Mouse (Mus musculus) intestine, embryonic 15.5 days (tissue): ENCODE results near the gene Hesx1. TPM values are rescaled to one million over a fixed set of nuclear protein-coding genes. Genes with fewer than 3 reads are reported as not detected.

Source experiments
- ATAC-seq: fragments of 200-750 bp; cut with Nextera tagmentation; 2 replicates; pipeline ENCODE4 v1.8.0; 2017; ENCODE audit warnings: moderate TSS enrichment, moderate library complexity
- H3K27ac ChIP-seq: fragments of 300-500 bp; sonication (generic); 2 replicates; pipeline ENCODE4 v1.5.1; 2015; ENCODE audit warnings: mild to moderate bottlenecking, inconsistent platforms
- H3K27me3 ChIP-seq: fragments of 300-500 bp; sonication (generic); replicated peaks from 2 replicates; pipeline ENCODE4 v1.6.1; 2015; ENCODE audit warnings: inconsistent platforms
- H3K36me3 ChIP-seq: fragments of 300-500 bp; sonication (generic); 2 replicates; pipeline ENCODE4 v1.6.1; 2015; ENCODE audit warnings: inconsistent platforms
- H3K4me1 ChIP-seq: fragments of 300-500 bp; sonication (generic); replicated peaks from 2 replicates; pipeline ENCODE4 v1.6.1; 2015; ENCODE audit warnings: inconsistent platforms
- H3K4me2 ChIP-seq: fragments of 300-500 bp; sonication (generic); replicated peaks from 2 replicates; pipeline ENCODE4 v1.6.1; 2015; ENCODE audit warnings: mild to moderate bottlenecking, inconsistent platforms
- H3K4me3 ChIP-seq: fragments of 300-500 bp; sonication (generic); replicated peaks from 2 replicates; pipeline ENCODE4 v1.5.1; 2015; ENCODE audit warnings: inconsistent platforms
- H3K9ac ChIP-seq: fragments of 300-500 bp; sonication (generic); 2 replicates; pipeline ENCODE4 v1.6.1; 2015; ENCODE audit warnings: inconsistent platforms
- H3K9me3 ChIP-seq: fragments of 300-500 bp; sonication (generic); 2 replicates; pipeline ENCODE4 v1.6.1; 2016; ENCODE audit warnings: inconsistent platforms
- WGBS: fragments of 180-500 bp; shearing (Covaris S2); methylation state at CpG from one replicate; pipeline ENCODE4 v1.1.7; 2015; 5-methylcytosine and 5-hydroxymethylcytosine counted together
- polyA plus RNA-seq: library from polyadenylated mRNA; unstranded; fragments of >200 nt; fragmentation: Nextera tagmentation; extraction: Ambion mirVana; gene quantifications from 2 replicates; pipeline ENCODE4 v1.2.1, GENCODE M21; 2015

The Hesx1 gene
- polyA plus RNA-seq, 1 experiment from 2014 or later: 0.35 TPM

DNA sequence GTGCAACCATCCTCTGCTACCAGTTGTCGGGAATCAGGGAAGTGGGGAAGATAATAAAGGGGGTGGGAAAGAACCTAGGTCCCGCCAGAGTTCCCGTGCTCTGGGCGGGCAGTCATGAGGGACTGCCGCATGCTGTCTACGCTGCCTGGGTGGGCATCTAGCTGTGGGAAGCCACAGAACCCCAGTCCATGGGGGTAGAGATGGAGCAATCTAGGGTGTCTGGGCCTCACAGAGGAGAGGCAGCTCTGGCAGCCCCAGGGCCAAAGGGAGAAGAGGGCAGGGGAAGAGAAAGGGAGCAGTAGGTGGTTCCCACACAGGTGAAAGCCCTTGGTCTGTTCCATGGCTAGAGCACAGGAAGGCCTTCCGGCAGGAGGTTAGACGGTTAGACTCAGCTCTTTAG lies 13.2 kb upstream of the Hesx1 start:
- WGBS: 92% methylated on average over 8 of the region's 8 CpGs
- H3K4me2 ChIP-seq: no peak overlapping the region
- no peak overlapping the region for H3K9ac ChIP-seq
- H3K4me3 ChIP-seq: no peak overlapping the region
- H3K27ac ChIP-seq: no peak overlapping the region
- no peaks in the 10 kb centered on the region for H3K36me3 ChIP-seq
- H3K9me3 ChIP-seq: no peaks in the 10 kb centered on the region
- no peaks in the 10 kb centered on the region for H3K27me3 ChIP-seq
- ATAC-seq: no peak
- H3K4me1 ChIP-seq: no peaks in the 10 kb centered on the region

DNA sequence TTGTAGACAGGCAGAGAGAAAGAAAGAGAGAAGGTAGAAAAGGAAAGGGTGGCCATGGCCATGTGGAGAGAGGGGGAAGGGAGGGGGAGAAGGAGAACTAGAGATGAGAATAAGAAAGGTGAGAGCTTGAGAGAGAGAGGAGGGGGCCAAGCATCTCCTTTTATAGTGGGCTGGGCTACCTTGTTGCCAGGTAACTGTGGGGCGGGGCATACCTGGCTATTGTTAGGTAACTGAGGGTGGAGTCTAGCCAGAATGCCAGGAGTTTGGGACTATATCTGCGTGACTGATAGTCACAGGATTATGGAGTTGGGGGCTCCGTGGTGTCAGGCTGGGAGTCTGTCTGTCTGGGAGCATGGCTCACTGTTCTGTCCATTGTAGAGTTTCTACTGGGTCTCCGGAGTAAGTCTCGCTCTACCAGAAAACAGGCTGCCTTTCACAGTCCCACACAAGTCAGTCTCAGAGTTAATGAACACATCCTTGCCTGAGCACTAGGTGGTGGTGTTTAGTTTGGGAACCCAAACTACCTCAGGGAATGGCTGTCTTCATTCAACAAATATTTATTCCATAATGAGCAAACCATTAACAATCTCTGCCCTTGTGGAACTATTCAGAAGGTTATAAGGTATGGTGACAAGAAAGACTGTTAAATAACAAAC lies 12.6 kb upstream of the Hesx1 start:
- H3K36me3 ChIP-seq: no peaks in the 10 kb centered on the region
- H3K4me3 ChIP-seq: no peak overlapping the region
- H3K4me2 ChIP-seq: no peak overlapping the region
- no peaks in the 10 kb centered on the region for H3K9me3 ChIP-seq
- ATAC-seq: no peak
- H3K27me3 ChIP-seq: no peaks in the 10 kb centered on the region
- H3K9ac ChIP-seq: no peak overlapping the region
- 64% methylated on average over 5 of the region's 5 CpGs for WGBS
- H3K27ac ChIP-seq: no peak overlapping the region
- H3K4me1 ChIP-seq: no peaks in the 10 kb centered on the region

DNA sequence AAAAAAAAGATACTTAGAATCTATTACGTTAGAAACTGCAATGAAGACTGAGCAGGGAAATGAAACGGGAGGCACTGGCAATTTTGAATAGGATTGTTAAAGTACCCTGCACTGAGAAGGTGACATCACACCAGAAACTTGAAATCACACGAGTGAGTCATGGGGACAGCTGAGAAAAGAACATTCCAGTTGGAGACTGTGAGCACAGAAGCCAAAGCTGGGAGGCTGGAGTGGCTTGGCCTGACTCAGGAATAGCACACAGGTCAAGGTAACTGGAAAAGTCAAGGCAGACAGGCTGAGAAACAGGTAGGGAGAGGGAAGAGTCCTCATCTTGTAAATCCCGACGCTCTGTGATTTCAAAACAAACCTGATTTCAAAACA lies 12.1 kb upstream of the Hesx1 start:
- H3K4me1 ChIP-seq: no peaks in the 10 kb centered on the region
- H3K9ac ChIP-seq: no peak overlapping the region
- no peaks in the 10 kb centered on the region for H3K36me3 ChIP-seq
- no peak for ATAC-seq
- no peak overlapping the region for H3K4me2 ChIP-seq
- no peaks in the 10 kb centered on the region for H3K27me3 ChIP-seq
- no peaks in the 10 kb centered on the region for H3K9me3 ChIP-seq
- H3K4me3 ChIP-seq: no peak overlapping the region
- 64% methylated on average over 5 of the region's 5 CpGs for WGBS
- no peak overlapping the region for H3K27ac ChIP-seq

DNA sequence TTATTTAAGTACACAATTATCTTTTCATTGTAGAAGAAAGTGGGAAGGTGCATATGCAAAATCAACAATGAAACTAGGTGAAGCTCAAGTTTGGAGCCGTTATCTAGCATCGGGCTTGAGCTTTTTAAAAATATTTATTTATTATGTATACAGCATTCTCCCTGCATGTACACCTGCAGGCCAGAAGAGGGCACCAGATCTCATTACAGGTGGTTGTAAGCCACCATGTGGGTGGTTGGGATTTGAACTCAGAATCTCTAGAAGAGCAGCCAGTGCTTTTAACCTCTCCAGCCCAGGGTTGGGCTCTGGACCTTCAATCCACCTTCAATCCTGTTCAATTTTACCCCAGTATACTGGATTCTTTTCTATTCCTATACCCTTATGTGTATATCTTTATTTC lies 5.5 kb upstream of the Hesx1 start:
- Histone ChIP-seq H3K4me3 (no peak overlapping the region), H3K27ac (no peak overlapping the region), H3K36me3 (no peaks in the 10 kb centered on the region), H3K9ac (no peak overlapping the region), H3K27me3 (no peaks in the 10 kb centered on the region), H3K4me1 (no peaks in the 10 kb centered on the region), H3K9me3 (no peaks in the 10 kb centered on the region), H3K4me2 (no peak overlapping the region)
- ATAC-seq: no peak
- 59% methylated on average over 2 of the region's 2 CpGs for WGBS

DNA sequence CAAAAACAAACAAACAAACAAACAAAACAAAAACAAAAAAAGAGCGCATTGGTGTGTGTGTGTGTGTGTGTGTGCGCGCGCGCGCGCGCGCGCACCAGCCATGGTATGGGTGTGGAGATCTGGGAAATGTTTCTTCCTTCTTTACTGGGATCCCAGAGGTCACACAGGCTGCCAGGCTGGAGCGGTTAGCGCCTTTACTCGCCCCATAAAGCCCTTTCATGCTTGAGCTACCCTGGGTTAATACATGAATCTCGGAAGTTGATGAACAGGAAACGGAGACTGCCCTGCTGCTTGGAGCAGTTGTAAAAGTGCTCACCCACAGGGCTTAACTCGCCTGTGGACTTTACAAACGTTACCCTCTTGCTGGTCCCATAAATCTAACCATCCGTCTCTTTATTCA lies 2.6 kb upstream of the Hesx1 start:
- Histone ChIP-seq H3K36me3 (no peaks in the 10 kb centered on the region), H3K27ac (no peak overlapping the region), H3K4me2 (no peak overlapping the region), H3K27me3 (no peaks in the 10 kb centered on the region), H3K9me3 (no peaks in the 10 kb centered on the region), H3K4me1 (peaks cover 5% of the 10 kb centered on the region; the same call in 1 of the 2 replicates), H3K4me3 (no peak overlapping the region), H3K9ac (no peak overlapping the region)
- no peak for ATAC-seq
- 72% methylated on average over 18 of the region's 18 CpGs for WGBS

DNA sequence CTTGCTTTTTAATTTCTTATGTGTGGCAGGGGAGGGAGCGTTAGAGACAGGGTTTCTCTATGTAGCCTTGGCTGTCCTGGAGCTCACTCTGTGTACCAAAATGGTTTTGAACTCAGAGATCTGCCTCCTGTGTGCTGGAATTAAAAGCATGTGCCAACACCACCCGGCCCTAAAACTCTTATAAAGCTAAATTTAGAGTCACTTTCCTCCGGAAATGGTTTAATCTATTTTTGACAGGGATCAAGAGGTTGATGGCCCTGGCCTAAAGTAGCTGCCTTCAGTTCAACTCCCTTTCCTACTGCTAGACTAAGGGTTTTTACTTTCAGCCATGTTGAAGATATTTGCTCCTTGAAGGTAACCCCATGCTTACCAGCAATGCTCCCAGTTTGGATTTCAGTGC lies 789 bp upstream of the Hesx1 start:
- Histone ChIP-seq H3K9ac (no peak overlapping the region), H3K4me3 (no peak overlapping the region), H3K27ac (no peak overlapping the region), H3K27me3 (no peaks in the 10 kb centered on the region), H3K4me1 (peaks cover 5% of the 10 kb centered on the region; the same call in 1 of the 2 replicates), H3K36me3 (no peaks in the 10 kb centered on the region), H3K9me3 (no peaks in the 10 kb centered on the region), H3K4me2 (no peak overlapping the region)
- WGBS: 48% methylated on average over 3 of the region's 3 CpGs
- no peak for ATAC-seq

DNA sequence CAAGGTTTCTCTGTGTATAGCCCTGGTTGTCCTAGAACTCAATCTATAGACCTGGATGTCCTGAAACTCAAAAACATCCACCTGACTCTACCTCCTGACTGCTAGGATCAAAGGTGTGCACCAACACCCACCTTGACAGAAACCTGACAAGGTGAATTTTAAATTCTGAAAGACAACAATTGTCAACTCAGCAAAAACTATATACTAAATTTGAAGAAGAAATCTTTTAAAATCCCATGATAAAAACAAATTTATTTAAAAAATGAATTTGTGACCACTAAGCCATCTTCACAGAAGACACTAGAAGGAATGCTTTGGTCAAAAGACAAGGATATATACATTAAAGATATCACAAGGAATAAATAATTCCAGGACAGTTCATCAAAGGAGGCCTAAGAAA lies 2.0 kb downstream of the Hesx1 start:
- no peak for ATAC-seq
- Histone ChIP-seq H3K27ac (no peak overlapping the region), H3K4me1 (peaks cover 5% of the 10 kb centered on the region; the same call in 1 of the 2 replicates), H3K4me2 (no peak overlapping the region), H3K27me3 (0 out of 2 replicates have a peak, but pooled peaks cover 3% of the 10 kb centered on the region), H3K36me3 (no peaks in the 10 kb centered on the region), H3K4me3 (no peak overlapping the region), H3K9me3 (no peaks in the 10 kb centered on the region), H3K9ac (no peak overlapping the region)

DNA sequence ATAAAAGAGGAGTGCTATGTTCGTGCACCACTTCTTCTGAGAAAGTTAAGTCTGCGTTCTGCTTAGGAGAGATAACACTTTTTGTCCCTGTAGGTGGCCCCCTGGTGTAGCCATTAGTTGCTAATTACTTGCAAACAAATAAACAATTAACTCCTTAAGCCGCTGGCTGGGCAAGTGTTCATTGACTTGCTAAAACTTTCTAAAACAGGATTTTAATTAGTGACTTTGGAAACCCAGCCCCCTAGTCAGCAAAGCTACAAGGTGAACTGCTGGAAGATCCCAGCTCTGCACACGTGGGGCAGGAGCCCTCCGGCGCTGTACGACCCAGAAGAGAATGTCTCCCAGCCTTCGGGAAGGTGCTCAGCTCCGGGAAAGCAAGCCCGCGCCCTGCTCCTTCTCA lies 6.2 kb downstream of the Hesx1 start:
- Histone ChIP-seq H3K36me3 (no peaks in the 10 kb centered on the region), H3K27ac (no peak overlapping the region), H3K4me1 (no peaks in the 10 kb centered on the region), H3K27me3 (0 out of 2 replicates have a peak, but pooled peaks cover 3% of the 10 kb centered on the region), H3K4me3 (no peak overlapping the region), H3K9me3 (no peaks in the 10 kb centered on the region), H3K9ac (no peak overlapping the region), H3K4me2 (no peak overlapping the region)
- no peak for ATAC-seq
- WGBS: 12% methylated on average over 11 of the region's 11 CpGs

DNA sequence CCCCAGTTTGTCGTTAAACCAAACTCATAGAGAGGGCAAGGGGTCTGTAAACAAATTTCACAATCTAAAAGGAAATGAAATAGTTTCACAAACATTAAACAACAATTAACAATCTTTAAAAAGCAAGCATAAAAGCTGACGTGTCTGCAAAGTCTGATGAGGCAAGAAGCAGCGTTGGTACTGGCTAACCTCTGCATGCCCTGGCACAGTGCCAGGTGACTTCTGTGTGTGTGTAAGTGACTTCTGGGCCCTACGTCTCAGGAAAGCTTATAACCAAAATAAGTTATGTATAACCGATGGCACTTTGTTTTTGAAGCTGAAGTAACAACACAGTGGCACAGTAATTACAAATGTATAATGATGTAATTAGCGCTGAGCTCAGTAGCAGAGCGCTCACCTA lies 10.7 kb downstream of the Hesx1 start:
- 62% methylated on average over 7 of the region's 7 CpGs for WGBS
- H3K4me1 ChIP-seq: no peaks in the 10 kb centered on the region
- H3K9me3 ChIP-seq: no peaks in the 10 kb centered on the region
- ATAC-seq: no peak
- H3K4me3 ChIP-seq: no peak overlapping the region
- 0 out of 2 replicates have a peak, but pooled peaks cover 3% of the 10 kb centered on the region for H3K27me3 ChIP-seq
- H3K4me2 ChIP-seq: no peak overlapping the region
- no peak overlapping the region for H3K27ac ChIP-seq
- H3K9ac ChIP-seq: no peak overlapping the region
- no peaks in the 10 kb centered on the region for H3K36me3 ChIP-seq

DNA sequence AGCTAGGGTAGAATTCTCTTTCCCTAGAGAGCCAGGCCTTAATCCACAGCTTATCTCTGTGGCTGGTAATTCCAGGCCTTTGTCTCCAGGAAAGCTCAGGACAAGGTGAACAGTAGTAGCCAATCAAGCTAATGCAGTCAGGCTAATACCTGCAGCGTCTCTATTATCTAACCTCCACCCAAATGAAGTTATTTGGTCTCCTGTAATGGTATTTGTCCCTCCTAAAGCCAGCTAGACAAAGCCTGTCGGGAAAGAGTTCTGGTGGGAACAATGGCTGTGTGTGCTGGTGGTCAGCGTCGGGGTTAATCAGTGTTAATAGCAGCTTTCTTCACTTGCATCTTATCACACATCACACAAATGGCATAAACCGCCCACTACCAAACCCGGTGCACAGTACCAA lies 11.7 kb downstream of the Hesx1 start:
- ATAC-seq: no peak
- no peak overlapping the region for H3K4me3 ChIP-seq
- no peaks in the 10 kb centered on the region for H3K9me3 ChIP-seq
- H3K27me3 ChIP-seq: no peaks in the 10 kb centered on the region
- no peak overlapping the region for H3K4me2 ChIP-seq
- H3K4me1 ChIP-seq: no peaks in the 10 kb centered on the region
- WGBS: 41% methylated on average over 6 of the region's 6 CpGs
- H3K9ac ChIP-seq: no peak overlapping the region
- H3K27ac ChIP-seq: no peak overlapping the region
- no peaks in the 10 kb centered on the region for H3K36me3 ChIP-seq

DNA sequence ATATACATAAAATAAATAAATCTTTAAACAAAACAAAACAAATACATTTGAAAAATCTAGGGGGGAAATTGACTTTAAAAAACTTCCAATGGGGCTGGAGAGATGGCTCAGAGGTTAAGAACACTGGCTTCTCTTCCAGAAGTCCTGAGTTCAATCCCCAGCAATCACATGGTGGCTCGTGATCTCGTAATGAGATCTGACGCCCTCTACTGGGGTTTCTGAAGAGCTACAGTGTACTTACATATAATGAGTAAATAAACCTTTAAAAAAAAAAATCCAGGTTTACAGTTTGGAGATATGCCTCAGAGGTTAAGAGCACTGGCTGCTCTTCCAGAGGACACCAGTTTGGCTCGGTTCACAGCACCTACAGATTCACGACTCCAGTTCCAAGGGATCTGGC lies 17.3 kb downstream of the Hesx1 start:
- no peak overlapping the region for H3K4me3 ChIP-seq
- 81% methylated on average over 5 of the region's 5 CpGs for WGBS

DNA sequence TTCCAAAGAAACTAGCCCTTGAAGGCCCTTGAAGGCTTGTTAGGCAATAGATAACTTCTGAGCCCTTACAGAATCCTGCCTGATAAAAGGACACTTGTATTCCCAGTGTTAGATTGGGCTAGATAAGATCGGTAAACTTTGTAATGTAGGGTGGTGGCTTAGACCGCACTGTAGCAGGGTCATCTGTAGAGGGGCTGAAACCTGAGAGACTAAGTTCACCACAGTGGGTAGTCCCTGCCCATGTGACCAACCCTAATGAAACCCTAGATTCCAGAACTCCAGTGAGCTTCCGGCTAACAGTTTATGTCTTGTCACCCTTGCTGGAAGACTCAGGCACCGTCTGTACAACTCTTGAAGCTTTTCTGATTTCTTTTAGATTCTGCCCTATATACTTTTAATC lies 19.4 kb downstream of the Hesx1 start:
- Histone ChIP-seq H3K4me1 (no peaks in the 10 kb centered on the region), H3K27ac (no peak overlapping the region), H3K4me2 (no peak overlapping the region), H3K9ac (no peak overlapping the region), H3K27me3 (no peaks in the 10 kb centered on the region), H3K4me3 (no peak overlapping the region), H3K36me3 (no peaks in the 10 kb centered on the region), H3K9me3 (no peaks in the 10 kb centered on the region)
- 47% methylated on average over 4 of the region's 4 CpGs for WGBS
- no peak for ATAC-seq

More for the DNA sequence above, 17.3 kb downstream of the Hesx1 start:
- H3K9ac ChIP-seq: no peak overlapping the region
- ATAC-seq: no peak
- H3K4me1 ChIP-seq: no peaks in the 10 kb centered on the region
- H3K9me3 ChIP-seq: no peaks in the 10 kb centered on the region
- no peak overlapping the region for H3K27ac ChIP-seq
- no peaks in the 10 kb centered on the region for H3K27me3 ChIP-seq
- no peaks in the 10 kb centered on the region for H3K36me3 ChIP-seq
- H3K4me2 ChIP-seq: no peak overlapping the region

DNA sequence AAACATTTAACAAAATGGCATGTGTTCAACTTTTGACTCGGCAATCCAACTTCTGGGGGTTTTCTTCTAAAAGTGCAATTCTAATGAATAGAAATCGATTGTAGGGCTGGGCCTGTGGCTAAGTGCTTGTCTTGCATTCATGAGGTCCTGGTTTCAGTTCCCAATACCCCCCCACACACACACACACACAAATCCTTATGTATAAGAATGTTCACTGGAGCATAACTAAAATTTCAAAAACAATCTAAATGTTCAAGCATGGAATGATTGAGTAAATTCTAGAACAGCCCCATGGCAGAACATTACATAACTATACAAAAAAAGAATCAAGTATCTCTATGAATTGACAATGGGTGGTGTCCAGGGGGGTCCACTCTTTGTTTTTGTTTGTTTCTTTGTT lies 23.7 kb downstream of the Hesx1 start:
- Histone ChIP-seq H3K36me3 (no peaks in the 10 kb centered on the region), H3K9ac (no peak overlapping the region), H3K4me2 (no peak overlapping the region), H3K27ac (no peak overlapping the region), H3K4me1 (no peaks in the 10 kb centered on the region), H3K27me3 (no peaks in the 10 kb centered on the region), H3K4me3 (no peak overlapping the region), H3K9me3 (no peaks in the 10 kb centered on the region)
- ATAC-seq: no peak
- WGBS: 92% methylated on average over 2 of the region's 2 CpGs
